Mouse (Mus musculus): ENCODE results near the gene Extl2. TPM values are rescaled to one million over a fixed set of nuclear protein-coding genes. Genes with fewer than 3 reads are reported as not detected.

Gene Extl2
- polyA plus RNA-seq, 3 experiments from 2014 or later = 6.7 to 9.3 (median 7.4) TPM

Other genes starting within 250 kb of the Extl2 start
- gene Dph5, start 119.6 kb upstream of the Extl2 start, polyA plus RNA-seq (2017; shearing (Covaris generic)) = 10 to 100 TPM; 49.4 to 77.7 (median 74.5) TPM
- gene Slc30a7, start 56 bp upstream of the Extl2 start, polyA plus RNA-seq (2017; shearing (Covaris generic)) = 10 to 100 TPM; 40.9 to 48.9 (median 43.2) TPM
- 1 to 10 TPM; 3.9 to 5.7 (median 4.9) TPM for gene Vcam1, start 122.2 kb downstream of the Extl2 start, polyA plus RNA-seq (2017; shearing (Covaris generic))
- gene Gpr88, start 246.0 kb downstream of the Extl2 start, polyA plus RNA-seq (2017; shearing (Covaris generic)) = not detected